Mouse (Mus musculus): ENCODE data around the gene Skp1a. TPM values are rescaled to one million over a fixed set of nuclear protein-coding genes. Genes with fewer than 3 reads are reported as not detected.
"Not testable (repeated sequence)": the region's sequence is repeated elsewhere in the genome, so short reads cannot be mapped to it uniquely, and the experiment has no call there.

The Skp1a gene
- 100 to 1,000 TPM; 234 to 243 TPM for total RNA-seq (2021)
- long read RNA-seq, experiment 1, transcript Skp1a-201 (6 exons, 1,440 nt), result major isoform, 117 of 127 reads
- long read RNA-seq, experiment 1, partial matches to known transcripts, result 1 of 127 reads
- long read RNA-seq, experiment 1, other reads (novel, unspliced or antisense), result 9 of 127 reads
- long read RNA-seq, experiment 2, transcript Skp1a-201 (6 exons, 1,440 nt), result major isoform, 93 of 94 reads
- long read RNA-seq, experiment 2, partial matches to known transcripts, result 1 of 94 reads
- long read RNA-seq, experiment 2, other reads (novel, unspliced or antisense), result 0 of 94 reads

DNA sequence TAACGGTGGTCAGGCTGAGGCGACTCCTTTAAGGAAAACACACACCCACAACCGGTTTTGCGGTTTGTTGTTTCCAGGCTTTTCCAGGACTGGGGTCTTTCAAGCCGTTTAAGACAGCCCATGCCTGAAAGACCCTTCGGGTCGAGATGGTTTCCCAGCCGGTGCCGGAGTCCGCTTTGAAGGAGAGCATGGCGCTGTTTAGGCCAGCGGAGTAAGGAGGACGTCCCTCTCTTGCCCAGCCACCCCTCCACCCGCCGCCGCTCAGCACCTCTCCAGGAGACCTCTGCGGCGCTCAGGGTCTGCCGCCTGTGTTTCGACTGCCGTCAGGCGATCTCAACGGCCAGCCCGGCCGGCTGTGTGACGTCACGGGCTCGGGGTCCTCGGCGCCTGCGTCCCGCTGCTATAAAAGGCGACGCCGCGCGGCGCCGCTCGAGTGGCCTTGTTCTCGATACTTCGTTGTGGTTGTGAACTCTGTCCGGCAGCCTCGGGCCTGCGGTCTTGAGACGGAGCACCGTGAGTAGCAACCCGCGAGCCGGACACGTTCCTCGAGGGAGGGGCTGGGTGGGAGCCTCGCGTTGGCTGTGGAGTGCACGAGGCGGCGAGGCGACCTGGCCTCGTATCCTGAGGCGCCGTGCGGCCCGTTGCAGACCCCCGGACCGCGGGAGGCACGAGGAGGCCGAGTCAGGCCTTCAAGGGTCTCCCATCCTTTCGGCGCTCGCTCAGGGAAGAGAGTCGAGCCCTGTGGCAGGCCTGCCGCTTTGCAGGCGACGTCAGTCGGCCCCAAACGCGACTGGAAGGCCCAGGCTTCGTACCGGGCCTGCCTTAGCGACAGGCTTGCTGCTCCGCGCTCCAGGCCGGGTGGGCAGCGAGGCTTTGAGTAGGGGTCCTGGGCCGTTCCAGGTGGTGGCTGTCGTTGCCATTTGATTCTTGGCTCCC, at the start of gene Skp1a:
TSS of gene Skp1a (plus strand) at position 390 of the 936 bp plus-strand sequence.
- peak; percentile 93 to 95 for DNase-seq (ENCODE audit: low spot score in 2 of 2)

DNA sequence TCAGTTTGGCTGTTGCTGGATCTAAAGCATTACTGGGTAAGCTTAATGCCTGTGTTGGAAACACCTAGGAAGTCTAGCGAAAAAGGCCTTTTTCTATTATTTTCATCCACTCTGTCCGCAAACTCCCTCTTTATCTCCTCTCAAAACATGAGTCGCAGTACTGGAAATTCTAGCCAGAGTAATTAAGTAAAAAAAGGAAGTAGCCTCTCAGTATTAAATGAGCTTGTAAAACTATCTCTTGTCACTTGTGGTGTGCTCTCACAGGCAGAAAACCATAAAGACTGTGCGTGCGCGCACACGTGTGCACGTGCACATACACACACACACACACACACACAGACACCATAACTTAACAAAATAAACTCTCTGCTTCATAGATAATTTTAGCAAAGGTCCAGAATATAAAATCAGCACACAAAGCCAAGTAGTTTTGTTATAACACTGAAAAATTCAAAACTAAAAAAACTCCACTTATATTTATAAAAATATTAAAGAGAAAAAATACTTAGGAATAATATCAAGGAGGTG, 35.2 kb upstream of the Skp1a start:
- DNase-seq (ENCODE audit: low spot score in 2 of 2), result not testable (repeated sequence)

DNA sequence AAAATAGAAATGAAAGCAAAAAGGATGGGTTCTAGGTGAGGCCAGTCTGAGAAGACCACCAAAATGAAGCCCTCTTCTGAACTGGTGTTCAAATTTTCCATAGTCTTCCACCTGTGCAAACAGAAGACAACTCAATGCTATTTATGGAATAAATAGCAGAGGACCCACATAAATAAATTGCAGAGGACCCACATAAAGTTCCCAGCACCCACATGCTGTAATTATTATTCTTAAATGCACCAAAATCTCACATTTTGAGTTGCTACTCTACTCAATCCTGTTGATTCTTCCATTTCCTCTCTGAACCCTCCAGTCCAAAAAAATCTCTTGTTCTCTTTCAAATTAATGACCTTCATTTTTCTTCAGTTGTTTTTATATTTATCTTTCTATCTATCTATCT, 17.9 kb upstream of the Skp1a start, which contains the start of gene Olfr1371:
TSS of gene Olfr1371 (minus strand) at position 101 of the 400 bp plus-strand sequence.
- no peak for DNase-seq (ENCODE audit: low spot score in 2 of 2)

DNA sequence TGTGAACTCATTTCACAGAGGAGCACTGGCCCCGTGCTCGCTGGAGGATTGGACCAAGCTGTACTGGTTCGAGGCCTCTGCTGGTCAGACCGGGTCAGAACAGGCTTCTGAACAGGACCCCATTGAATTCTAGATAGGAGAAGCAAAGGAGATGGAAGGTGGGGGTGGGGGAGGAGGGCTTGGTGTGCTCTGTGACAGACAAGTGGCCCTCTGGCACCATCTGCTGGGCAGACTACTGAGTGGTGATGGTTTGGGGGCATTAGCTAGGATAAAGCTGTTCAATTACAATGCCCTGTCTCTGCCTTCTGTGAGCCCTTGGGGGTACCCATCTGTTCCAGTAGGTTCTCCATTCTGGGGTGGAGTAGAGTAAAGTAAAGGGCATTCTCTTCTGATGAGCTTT, 11.5 kb upstream of the Skp1a start:
- peak in 1 of 2 experiments; percentile 66 for DNase-seq (ENCODE audit: low spot score in 2 of 2)

- DNase-seq (ENCODE audit: low spot score in 2 of 2), result not testable (repeated sequence)
These were observed 9.9 kb upstream of the Skp1a start for GRCm38 (mm10) chr11:52221921-52222320.

DNA sequence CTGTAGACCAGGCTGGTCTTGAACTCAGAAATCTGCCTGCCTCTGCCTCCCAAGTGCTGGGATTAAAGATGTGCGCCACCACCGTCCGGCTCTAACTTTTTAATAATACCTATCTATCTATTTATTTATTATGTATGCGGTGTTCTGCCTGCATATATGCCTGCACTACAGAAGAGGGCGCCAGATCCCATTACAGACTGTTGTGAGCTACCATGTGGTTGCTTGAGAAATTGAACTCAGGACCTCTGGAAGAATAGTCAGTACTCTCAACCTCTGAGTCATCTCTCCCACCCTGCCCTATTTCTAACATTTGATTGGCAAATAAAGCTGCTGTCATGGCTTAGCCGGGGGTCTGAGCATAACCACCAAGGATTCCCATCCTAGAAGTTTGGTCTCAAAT, 8.9 kb upstream of the Skp1a start:
- DNase-seq (ENCODE audit: low spot score in 2 of 2), result no peak

- DNase-seq (ENCODE audit: low spot score in 2 of 2), result no peak
These were observed 7.7 kb upstream of the Skp1a start for GRCm38 (mm10) chr11:52223968-52224682.

DNA sequence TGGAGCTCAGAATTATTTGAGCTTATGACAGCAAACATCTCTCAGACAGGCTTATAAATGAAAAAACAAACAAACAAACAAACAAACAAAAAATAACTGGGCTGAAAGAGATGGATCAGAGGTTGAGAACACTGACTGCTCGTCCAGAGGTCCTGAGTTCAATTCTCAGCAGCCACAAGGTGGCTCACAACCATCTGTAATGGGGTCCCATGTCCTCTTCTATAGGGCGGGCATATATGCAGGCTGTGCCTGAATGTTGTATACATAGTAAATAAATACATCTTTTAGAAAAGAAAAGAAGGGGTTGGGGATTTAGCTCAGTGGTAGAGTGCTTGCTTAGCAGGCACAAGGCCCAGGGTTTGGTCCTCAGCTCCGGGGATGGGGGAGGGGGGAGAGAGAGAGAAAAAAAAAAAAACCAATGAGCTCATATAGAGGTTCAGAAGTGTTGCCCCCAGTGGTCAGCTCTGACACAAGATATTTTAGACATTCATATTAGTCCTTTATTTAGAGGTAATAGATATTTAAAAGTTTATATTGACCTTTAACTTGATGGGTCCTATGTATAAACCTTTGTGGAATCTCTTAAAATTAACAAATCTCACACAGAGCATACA, 5.7 kb upstream of the Skp1a start:
- no peak for DNase-seq (ENCODE audit: low spot score in 2 of 2)

DNA sequence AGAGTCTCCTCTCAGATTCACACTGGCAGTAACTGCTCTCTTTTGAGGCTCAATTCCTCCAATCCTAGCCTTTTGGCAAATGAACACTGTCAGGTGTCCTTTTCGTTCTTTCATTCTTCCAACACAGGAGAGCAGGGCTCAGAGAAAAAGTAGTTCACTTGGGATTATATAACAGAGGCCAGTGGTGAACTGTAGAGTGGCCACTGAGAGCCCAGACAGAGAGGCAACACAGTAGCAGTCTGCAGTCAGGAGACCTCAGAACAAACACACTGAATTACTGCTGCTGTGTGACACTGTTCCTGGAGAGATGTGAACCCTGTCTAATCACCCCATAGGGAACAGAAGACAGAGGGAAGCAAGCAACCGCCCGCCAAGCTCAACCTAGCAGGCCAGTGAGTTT, 4.7 kb upstream of the Skp1a start:
- DNase-seq (ENCODE audit: low spot score in 2 of 2), result no peak

DNA sequence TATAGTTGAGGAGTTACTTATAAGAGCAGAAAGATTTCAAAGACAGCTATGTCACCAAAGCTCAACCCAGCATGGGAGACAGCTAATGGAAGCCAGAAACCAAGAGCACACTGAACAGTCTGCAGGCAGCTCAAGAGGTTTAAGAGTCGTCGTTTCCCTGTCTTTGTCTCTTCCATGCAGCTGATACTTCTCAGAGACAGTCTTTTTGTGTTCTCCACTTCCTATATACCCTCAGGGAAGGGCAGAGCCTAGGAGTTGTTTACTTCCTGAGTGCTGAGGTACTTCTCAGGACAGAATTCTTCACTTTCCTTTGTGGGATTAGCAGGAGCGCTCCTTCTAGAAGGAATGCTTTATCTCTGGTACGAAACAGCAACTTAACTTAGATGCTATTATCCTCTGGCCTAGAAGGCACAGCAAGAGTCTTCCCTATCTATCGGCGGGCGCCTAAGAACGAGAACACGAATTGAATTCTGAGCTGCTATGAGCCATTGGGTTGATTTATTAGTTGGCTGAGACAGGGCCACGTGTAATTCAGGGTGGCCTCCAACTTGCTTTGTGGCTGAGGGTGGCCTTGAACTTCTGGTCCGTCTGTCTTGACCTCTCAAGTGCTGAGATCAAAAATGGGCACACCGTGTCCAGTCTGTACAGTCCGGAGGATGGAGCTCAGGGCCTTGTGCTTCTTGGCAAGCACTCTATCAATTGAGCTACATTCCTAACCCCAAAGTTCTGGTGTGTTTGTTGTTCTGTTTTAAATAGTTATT, 4.1 kb upstream of the Skp1a start:
- no peak for DNase-seq (ENCODE audit: low spot score in 2 of 2)

DNA sequence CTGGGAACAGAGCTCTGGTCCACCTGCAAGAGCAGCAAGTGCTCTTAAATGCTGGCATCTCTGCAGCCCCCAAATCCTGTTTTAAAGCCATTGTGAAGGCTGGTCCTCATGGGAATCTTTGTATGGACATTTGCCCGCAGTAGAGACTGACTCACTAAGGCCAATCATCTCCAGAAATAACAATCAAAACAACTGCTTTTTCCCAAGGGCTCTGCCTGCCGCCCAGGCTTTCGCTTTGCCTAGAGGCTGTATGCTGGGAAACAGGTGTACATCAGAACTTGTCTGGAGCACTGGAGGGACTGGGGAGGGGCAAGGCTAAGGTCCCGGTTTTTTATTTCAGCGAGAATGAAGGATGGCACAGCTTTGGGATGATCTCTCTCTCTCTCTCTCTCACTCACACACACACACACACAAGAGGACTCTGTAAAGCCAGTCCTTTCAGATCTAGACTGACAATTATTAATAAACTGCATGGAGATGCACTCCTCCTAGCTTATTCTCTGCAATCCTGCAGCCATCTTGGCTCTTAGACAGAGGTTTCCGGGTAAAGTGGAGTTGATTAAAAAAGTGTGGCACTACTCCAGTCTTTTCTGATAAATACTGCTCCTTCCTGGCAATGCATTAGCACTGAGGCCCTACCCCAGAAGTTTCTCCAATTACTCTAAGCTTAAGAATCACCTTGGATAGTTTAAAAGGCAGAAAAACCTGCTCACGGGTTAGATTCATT, 2.9 kb upstream of the Skp1a start:
- DNase-seq (ENCODE audit: low spot score in 2 of 2), result no peak

DNA sequence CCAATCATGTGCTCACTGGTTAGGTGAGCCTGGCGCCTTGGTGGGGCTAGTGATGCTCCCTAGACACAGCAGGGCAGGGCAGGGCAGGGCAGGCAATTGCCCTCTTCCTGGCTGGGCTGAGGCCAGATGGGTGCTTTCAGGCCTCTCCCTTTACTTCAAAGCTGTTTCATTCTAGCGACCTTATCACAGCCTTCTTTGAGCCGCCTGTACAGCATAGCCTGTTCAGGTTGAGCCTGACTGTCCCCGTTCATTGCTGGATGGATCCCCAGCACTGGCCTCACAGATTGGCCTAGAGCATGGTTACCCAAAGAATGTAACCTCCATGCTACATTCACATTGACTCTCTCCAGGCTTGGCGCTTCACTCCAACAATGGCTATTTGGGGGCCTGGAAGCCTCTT, 1.1 kb upstream of the Skp1a start:
- DNase-seq (ENCODE audit: low spot score in 2 of 2), result no peak

DNA sequence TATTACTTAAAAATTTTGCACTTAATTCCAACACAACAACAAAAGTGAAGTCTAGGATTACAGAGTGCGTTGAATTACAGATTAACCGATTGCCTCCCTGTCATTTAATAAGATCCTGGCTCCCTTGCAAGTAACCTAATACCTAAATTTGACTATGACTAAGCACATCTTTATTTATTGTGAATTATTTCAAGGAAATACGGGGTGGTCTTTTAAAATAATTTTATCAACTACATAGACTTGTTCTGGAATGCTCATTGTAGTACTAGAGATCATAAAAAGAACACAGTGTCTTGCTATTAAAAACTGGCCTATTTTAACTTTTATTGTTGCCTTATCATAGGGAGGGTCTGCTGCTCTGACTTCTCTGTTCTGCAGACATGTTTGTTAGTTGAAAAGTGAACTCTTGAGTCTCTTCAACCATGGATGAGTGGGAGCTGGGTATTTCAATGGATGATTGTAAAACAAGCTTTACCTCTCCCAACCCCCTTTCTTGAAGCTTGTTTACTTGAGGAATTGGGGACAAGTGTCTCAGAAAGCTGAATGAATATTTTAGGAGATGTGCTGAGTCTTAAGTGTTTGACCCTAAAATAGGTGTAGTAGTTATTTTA, 1.4 kb downstream of the Skp1a start:
- DNase-seq (ENCODE audit: low spot score in 2 of 2), result no peak

GRCm38 (mm10) chr11:52233906-52234305, 2.1 kb downstream of the Skp1a start:
- no peak for DNase-seq (ENCODE audit: low spot score in 2 of 2)

DNA sequence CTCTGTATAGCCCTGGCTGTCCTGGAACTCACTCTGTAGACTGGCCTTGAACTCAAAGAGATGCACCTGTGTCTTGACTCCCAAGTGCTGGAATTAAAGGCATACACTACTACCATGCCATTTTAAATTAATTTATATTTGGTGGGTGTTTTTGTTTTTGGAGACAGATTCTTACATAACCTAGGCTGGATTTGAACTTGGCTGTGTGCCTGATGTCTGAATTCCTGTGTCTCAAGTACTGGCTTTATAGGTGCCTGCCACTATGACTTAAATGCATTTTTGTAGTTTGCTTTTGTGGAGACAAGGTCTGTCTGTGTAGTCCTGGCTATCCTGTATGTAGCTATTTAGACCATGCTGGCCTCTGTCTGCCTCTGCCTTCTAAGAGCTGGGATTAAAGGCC, 2.7 kb downstream of the Skp1a start:
- no peak for DNase-seq (ENCODE audit: low spot score in 2 of 2)

DNA sequence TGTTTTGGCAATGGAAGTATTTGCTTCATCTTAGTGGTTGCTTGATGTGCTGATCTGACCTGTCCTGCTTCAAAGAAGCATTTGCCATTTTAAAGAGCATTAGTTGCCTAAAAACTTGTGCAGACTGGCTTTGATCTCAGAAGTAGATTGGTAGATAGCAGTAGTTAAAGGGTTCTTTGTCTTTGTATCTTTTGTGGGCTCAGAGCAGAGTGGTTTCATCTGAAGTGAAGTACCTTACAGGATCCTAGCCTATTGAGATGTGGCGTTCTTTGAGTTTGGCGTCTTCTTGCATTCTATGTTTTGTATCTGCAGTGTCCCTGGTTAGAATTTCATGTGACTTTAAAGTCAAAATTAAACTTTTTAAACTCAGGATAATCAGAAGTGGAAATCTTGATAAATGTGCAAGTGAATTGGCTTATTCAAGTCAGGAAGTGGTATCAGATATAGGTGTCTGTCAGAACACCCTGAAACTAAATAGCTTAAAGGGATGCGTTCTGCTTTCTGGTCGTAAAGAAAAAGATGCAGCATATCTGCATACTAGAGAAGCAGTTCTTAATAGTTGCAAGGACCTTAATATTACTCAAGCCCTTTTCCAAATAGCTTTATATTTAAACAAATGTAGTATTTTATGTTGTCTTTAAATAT, 9.2 kb downstream of the Skp1a start:
- no peak for DNase-seq (ENCODE audit: low spot score in 2 of 2)

DNA sequence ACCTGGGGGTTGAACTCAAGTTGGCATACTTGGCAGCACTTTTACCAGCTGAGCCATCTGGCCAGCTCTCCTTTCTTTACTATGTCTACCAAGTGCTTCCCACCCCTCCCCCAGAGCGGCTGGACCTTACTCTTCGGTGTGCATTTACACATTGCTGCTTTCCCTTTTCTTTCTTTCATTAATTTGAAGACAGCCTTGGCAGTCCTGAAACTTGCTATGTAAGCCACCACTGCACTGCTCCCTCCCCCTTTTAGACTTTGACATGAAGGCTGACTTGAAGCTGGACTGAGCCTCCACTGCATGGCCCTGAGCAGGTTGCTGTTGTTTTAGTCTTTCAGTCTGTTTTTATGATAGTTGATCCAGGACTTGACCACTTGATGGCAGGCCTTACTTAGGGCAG, 17.7 kb downstream of the Skp1a start:
- DNase-seq (ENCODE audit: low spot score in 2 of 2), result no peak

DNA sequence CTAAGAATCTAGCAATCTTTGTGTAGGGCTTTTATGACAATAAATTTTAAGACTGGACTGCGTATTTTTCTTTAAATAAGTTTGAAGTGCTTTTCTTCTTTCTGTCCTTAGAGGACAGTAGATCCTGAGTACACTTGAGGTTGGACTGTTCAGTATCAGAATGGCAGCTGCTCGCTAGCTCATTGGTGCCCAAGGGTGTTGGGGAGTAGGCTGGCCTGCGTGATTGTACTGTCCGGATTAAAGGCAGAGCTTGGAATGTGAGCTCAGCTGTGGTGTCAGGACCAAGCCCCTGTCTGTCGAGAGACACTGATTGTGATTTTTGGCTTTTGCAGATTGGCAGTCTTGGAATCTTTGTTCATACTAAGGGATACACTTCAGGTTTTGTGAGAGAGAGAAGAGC, 20.0 kb downstream of the Skp1a start:
- no peak for DNase-seq (ENCODE audit: low spot score in 2 of 2)

DNA sequence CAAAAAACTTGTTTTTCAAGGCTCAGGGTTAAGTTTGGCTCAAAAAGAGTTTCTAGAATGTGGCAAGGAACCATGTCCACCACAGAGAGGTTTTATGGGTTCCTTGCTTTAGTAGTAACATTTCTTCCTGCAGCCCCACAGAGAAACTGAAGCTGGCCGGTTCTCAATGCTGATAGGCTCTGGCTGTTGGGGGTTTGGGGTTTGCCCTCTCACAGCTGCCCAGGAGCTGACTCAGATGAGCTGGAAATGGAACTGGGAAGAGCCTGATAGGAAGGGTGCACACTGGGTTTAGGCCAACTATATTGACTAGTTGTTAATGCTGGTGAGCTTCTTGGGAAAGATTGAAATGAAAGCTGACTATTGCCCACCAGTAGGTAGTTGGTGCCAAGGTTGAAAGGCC, 20.9 kb downstream of the Skp1a start:
- no peak for DNase-seq (ENCODE audit: low spot score in 2 of 2)

All from gastrocnemius, postnatal 4 days (tissue).